Mouse (Mus musculus) T-helper 2 cell (primary cell): Measurements from ENCODE around the gene Rapsn.
"Not testable (repeated sequence)": the region's sequence is repeated elsewhere in the genome, so short reads cannot be mapped to it uniquely, and the experiment has no call there.

Experiments used
- in situ Hi-C: fragments of 300-600 bp; cut with MboI, MseI; formaldehyde crosslinking; loops from one replicate; pipeline ENCODE4 v1.15.1; 2025; ENCODE audit warnings: high pct_unique_total_duplicates

The Rapsn gene

DNA sequence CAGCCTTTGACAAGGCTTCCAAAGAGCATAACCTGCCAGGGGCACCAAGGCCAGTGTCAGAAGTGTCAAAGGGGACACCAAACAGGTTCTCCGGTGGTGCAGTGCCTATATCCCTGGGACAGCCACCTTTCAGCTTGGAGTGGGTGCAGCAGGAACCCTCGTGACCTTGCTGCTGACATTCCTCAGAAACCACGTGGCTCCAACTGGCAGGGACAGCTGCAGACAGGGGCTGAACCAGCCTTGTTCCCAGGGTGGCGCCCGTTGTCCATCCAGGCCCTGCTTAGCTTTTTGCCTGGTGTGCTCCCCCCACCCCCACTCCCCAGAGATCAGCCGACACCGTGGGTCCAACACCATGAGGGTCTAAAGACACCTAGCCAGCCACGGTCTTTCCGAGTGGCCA, at the start of gene Rapsn:
Gene Rapsn (plus strand): TSS at position 236 of the 400 bp plus-strand sequence.
- in situ Hi-C loops: no loop called here

DNA sequence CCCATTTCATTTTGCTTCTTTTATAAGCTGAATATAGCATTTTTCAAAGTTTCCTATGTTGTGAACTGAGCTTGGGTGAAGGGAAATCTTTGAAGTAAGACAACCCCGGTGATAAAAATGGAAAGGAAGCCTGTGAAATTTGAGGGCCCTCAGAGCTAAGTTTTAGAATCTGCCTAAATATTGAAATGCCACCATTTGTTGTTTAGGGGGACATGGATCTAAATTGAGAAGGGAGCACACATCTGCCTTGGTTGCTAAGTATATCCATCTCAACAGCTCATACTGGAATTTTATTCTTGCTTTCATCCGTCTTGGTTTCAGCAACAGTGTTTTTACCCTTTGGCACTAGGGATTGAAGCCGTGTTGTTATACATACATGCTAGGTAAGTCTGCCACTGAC, 49.4 kb upstream of the Rapsn start:
- in situ Hi-C loops: no loop called here

GRCm38 (mm10) chr2:91008536-91008935, 26.9 kb upstream of the Rapsn start:
- in situ Hi-C loops: no loop called here

GRCm38 (mm10) chr2:91013881-91014280, 21.5 kb upstream of the Rapsn start:
- in situ Hi-C loops: no loop called here

DNA sequence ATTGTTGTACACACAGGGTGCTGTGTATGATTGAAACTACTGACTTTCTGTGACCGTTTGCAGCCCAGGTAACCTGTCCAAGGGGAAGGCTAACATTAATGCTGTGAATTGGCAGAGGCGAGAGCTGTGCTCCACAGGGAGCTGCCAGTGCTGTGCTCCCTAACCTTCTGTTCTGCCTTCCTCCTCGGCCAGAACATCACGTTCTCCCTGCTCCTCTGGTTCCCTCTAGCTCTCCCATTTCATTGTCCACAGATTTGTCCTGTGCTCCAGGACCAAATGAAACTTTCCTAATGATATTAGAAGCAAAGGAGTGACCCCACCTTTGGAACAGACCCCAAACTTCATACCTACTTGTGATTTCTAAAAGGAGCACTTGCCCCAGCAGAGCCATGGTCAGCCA, 20.0 kb upstream of the Rapsn start:
- in situ Hi-C loops: no loop called here

- in situ Hi-C loops: no loop called here
Observed at GRCm38 (mm10) chr2:91018061-91018788, 17.2 kb upstream of the Rapsn start.

GRCm38 (mm10) chr2:91019911-91020310, 15.5 kb upstream of the Rapsn start:
- in situ Hi-C loops: no loop called here

- in situ Hi-C loops: not testable (repeated sequence)
Observed at GRCm38 (mm10) chr2:91022266-91022665, 13.2 kb upstream of the Rapsn start.

DNA sequence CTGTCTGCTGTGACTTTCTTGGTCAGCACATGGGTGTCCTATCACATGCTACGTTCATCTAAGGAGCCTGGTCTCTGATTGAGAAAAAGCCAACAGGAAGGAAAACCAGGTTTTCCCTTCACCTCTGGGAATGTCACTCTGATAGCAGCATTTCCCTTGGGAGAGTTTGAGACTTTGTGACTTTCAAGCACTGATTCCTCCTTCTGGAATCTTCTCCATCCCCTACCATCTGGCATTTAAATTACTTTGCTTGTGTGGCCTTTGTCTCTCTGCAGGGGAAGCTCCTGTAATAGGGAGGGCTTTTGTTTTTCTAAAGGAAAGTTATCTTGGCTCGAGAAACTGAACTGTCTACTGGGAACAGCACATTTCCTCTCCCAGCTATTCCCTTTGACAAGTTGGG, 12.3 kb upstream of the Rapsn start:
- in situ Hi-C loops: no loop called here

- in situ Hi-C loops: no loop called here
Observed at GRCm38 (mm10) chr2:91023956-91024355, 11.5 kb upstream of the Rapsn start.

- in situ Hi-C loops: no loop called here
Observed at GRCm38 (mm10) chr2:91025081-91025516, 10.3 kb upstream of the Rapsn start.

GRCm38 (mm10) chr2:91026491-91026890, 8.9 kb upstream of the Rapsn start:
- in situ Hi-C loops: no loop called here

- in situ Hi-C loops: no loop called here
Observed at GRCm38 (mm10) chr2:91027391-91028214, 7.8 kb upstream of the Rapsn start.

- in situ Hi-C loops: loop anchor here (5.0 kb wide), 1 partner anchor 71 kb away; no protein-coding TSS in a partner anchor
Observed at GRCm38 (mm10) chr2:91031216-91031615, 4.2 kb upstream of the Rapsn start.

GRCm38 (mm10) chr2:91033000-91033399, 2.4 kb upstream of the Rapsn start:
- in situ Hi-C loops: loop anchor here (5.0 kb wide), 1 partner anchor 69 kb away; no protein-coding TSS in a partner anchor

- in situ Hi-C loops: no loop called here
Observed at GRCm38 (mm10) chr2:91041786-91042185, 6.4 kb downstream of the Rapsn start.

GRCm38 (mm10) chr2:91042651-91043398, 7.4 kb downstream of the Rapsn start:
- in situ Hi-C loops: no loop called here

DNA sequence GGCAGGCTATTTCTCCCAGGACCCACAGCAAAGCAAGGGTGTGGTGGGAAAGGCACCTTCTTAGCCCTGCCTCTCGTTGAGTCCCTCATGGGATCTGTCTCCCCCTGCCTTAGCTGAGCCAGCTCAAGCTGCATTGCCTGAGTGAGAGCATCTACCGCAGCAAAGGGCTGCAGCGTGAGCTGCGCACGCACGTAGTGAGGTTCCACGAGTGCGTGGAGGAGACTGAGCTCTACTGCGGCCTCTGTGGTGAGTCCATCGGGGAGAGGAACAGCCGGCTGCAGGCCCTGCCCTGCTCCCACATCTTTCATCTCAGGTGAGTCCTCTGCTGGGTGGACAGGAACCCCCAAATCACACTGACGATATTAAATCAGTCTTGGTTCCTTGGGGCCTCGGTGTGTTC, 9.3 kb downstream of the Rapsn start:
- in situ Hi-C loops: no loop called here

GRCm38 (mm10) chr2:91045805-91046204, 10.4 kb downstream of the Rapsn start:
- in situ Hi-C loops: not testable (repeated sequence)

DNA sequence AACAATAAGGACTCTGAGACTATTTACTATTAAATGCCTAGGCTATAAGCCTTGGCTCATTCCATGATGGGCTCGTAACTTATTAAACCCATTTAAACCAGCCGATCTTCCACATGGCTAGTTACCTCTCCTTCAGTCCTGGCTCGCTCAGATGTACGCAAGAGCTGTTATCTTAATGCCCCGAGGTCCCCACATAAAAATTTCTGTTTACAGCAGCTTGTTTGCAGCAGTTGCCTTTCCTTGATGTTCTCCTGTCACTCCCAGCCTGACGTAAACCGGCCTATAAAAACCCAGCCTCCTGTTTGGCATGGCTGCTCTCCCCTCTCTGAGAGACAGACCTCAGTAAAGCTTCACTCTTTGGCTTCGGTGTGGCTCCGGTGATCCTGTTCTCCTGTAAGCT, 11.9 kb downstream of the Rapsn start:
- in situ Hi-C loops: no loop called here

DNA sequence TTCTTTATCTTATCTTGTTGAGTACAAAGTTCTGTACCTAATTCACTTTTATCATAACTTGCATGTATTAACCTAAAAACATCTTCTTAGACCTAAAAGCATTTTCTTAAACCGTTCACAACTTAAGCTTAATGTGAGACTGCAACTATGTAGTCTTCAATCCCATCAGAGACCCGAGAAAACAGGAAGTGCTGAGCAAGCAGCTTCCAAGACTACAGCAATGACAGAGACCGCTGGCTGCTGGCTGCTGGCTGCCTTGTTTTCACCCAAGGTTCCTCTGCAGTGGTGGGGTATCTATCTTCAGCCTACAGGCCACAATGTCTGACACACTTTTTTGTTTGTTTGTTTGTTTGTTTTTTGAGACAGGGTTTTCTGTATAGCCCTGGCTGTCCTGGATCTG, 16.5 kb downstream of the Rapsn start:
- in situ Hi-C loops: no loop called here

GRCm38 (mm10) chr2:91052752-91053151, 17.3 kb downstream of the Rapsn start:
- in situ Hi-C loops: no loop called here
